Mouse (Mus musculus) kidney, embryonic 15.5 days (tissue): ENCODE data around the gene 1700010I14Rik. TPM values are rescaled to one million over a fixed set of nuclear protein-coding genes. Genes with fewer than 3 reads are reported as not detected.

Experiments
- ATAC-seq: fragments of 200-750 bp; cut with Nextera tagmentation; replicated peaks from 2 replicates; pipeline ENCODE4 v1.8.0; 2017; ENCODE audit warnings: moderate TSS enrichment; ENCODE audit not compliant: low FRiP score
- H3K27ac ChIP-seq: fragments of 300-500 bp; sonication (generic); 2 replicates; pipeline ENCODE4 v1.5.1; 2015; ENCODE audit warnings: mild to moderate bottlenecking, inconsistent platforms
- H3K27me3 ChIP-seq: fragments of 300-500 bp; sonication (generic); 2 replicates; pipeline ENCODE4 v1.6.1; 2015; ENCODE audit warnings: inconsistent platforms
- H3K36me3 ChIP-seq: fragments of 300-500 bp; sonication (generic); 2 replicates; pipeline ENCODE4 v1.6.1; 2015; ENCODE audit warnings: inconsistent platforms
- H3K4me1 ChIP-seq: fragments of 300-500 bp; sonication (generic); 2 replicates; pipeline ENCODE4 v1.6.1; 2015; ENCODE audit warnings: inconsistent platforms
- H3K4me2 ChIP-seq: fragments of 300-500 bp; sonication (generic); 2 replicates; pipeline ENCODE4 v1.6.1; 2015; ENCODE audit warnings: moderate library complexity, mild to moderate bottlenecking, inconsistent platforms
- H3K4me3 ChIP-seq: fragments of 300-500 bp; sonication (generic); replicated peaks from 2 replicates; pipeline ENCODE4 v1.5.1; 2015; ENCODE audit warnings: mild to moderate bottlenecking, inconsistent platforms
- H3K9ac ChIP-seq: fragments of 300-500 bp; sonication (generic); 2 replicates; pipeline ENCODE4 v1.6.1; 2015; ENCODE audit warnings: mild to moderate bottlenecking, inconsistent platforms
- H3K9me3 ChIP-seq: fragments of 300-500 bp; sonication (generic); replicated peaks from 2 replicates; pipeline ENCODE4 v1.6.1; 2016; ENCODE audit warnings: inconsistent platforms
- WGBS: fragments of 180-500 bp; shearing (Covaris S2); methylation state at CpG from one replicate; pipeline ENCODE4 v1.1.7; 2015; ENCODE audit warnings: mixed read lengths; 5-methylcytosine and 5-hydroxymethylcytosine counted together
- polyA plus RNA-seq: library from polyadenylated mRNA; unstranded; fragments of >200 nt; fragmentation: Nextera tagmentation; extraction: Ambion mirVana; gene quantifications from 2 replicates; pipeline ENCODE4 v1.2.1, GENCODE M21; 2015

The 1700010I14Rik gene
- polyA plus RNA-seq, 1 experiment from 2014 or later = 2.3 TPM

DNA sequence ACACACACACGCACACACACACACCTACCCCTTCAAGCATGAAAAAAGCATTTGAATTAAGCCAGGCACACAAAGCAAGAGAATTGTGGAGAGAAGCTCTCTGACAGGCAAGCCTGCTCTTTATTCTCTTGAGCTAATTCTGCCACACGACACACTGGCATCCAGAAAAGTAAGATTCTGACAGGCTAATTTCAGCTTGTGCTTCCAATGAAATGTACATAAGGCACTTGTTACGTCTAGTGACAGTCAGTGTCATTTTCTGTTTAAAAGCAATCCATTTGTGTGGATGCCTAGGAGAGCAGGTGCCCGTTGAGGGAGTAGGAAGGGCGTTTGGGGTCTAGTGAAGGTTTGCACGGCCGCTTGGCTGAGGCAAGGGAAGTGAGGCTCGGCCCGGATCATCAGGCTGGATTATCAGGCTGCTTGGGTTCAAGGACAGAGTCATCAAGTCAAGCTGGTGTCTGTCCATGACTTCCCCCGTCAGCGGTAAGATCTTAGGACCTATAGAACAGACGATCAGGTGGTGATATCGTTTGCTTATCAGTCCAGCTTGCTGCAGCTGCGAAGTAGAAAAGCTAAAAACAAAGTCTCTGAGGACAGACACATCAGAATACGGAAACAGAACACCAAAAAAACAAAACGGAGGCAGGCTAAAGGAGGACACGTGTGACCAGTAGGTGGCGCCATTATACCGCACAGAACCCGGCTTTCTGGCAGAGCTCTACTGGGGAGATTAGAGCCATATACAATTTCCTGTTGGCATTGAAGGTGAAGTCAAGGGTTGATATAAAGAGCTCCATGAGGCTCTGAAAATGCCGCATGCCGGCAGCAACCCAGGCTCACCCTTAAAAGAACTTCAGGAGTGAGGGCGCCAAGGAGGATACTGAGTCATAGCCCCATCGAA lies 43.4 kb downstream of the 1700010I14Rik start:
- Histone ChIP-seq H3K9ac (no peak overlapping the region), H3K9me3 (no peaks in the 10 kb centered on the region), H3K27ac (no peak overlapping the region), H3K4me2 (peak overlapping the region; percentile 47), H3K4me1 (peaks cover 5% of the 10 kb centered on the region; the same call in 1 of the 2 replicates), H3K27me3 (no peaks in the 10 kb centered on the region), H3K4me3 (no peak overlapping the region), H3K36me3 (no peaks in the 10 kb centered on the region)
- peak; percentile 74; the same call in 1 of the 2 replicates for ATAC-seq
- WGBS = 17% methylated on average over 24 of the region's 24 CpGs

DNA sequence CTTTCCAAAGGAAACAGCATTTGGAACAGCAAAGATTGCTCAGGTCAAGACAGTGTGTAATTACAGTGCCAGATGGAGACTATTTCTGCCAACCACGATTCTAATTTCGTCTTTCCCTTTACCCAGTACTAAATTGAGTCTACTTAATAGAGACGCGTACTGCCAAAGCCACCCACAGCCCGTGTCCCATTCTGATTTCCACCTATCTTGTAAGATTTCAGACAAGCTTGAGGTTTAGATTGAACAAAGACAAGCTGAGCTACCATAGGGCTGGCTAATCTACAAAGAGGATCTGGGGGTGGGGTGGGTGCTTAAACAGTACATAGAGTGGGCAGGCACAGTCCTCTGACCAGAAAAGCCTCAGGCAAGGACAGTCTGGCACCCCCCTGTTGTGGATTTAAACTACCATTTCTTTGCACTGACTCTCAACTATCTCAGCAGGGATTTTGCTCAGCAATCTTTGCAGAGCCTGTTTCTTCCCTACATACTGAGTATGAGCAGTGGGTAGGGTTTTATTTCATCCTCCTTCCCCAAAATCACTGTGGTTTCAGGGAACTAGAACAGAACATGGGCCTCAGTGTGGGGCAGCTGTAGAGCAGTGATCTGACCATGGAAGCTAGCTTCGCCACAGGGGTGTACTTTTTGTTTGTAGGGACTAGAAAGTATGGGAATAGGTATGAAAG lies 44.4 kb downstream of the 1700010I14Rik start:
- no peaks in the 10 kb centered on the region for H3K9me3 ChIP-seq
- H3K27ac ChIP-seq = no peak overlapping the region
- no peak overlapping the region for H3K4me3 ChIP-seq
- H3K27me3 ChIP-seq = no peaks in the 10 kb centered on the region
- H3K4me2 ChIP-seq = no peak overlapping the region
- 82% methylated on average over 6 of the region's 6 CpGs for WGBS
- no peaks in the 10 kb centered on the region for H3K36me3 ChIP-seq
- H3K9ac ChIP-seq = no peak overlapping the region
- peaks cover 5% of the 10 kb centered on the region; the same call in 1 of the 2 replicates for H3K4me1 ChIP-seq
- ATAC-seq = no peak

DNA sequence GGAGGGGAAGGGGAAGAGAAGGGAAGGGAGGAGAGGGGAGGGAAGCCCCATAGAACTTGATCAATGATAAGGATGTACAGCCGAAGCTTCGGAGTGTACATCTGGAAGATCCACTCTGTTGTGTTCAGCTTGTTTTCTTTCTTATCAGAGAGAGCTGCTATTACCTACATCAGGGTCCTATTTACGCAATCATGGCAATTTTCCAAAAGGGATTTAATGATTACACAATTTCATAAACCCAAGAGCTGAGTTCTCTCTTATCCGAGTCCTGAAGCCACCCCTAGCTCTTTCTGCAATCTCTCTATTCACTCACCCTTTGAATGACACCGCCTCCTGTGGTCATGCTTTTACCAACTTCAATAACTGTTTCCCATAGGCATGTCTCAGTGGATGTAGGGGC lies 45.4 kb downstream of the 1700010I14Rik start:
- WGBS = 82% methylated on average over 5 of the region's 5 CpGs
- no peak overlapping the region for H3K4me3 ChIP-seq

DNA sequence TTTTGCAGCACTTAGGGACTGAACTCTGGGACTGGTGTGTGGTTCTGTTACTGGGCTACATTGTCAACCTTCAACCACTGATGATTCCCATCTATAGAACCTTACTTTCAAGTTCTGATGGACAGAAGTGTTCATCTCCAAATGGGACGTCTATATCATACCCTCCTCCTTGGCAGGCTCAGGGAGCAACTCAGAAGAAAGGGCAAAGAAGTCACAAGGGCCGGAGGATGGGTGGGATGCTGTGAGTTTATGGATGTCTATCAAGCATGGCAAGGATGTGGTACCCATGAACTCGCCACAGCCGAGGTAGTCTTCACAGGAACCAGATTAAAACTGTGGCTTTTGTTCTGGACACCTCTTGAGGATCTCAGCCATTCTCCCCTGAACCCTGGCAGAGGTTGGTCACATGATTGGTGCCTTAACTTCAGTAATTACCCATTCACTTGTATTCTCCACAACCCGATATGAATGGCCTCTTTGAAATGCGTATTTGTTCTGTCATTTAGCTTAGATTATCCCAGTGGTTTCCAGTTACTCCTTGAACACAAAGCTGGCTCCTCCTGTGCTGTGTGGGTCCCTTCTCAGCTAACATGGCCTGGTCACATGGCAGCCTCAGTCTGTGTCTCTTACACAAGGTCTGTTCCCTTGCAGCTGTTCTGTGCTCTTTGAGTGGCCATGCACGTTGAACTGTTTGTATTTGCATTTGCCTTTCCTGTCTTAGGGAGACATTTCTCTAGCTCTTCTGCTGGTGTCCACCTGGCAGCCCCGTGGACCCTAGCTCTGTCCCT lies 47.6 kb downstream of the 1700010I14Rik start:
- Histone ChIP-seq H3K27me3 (no peaks in the 10 kb centered on the region), H3K4me2 (no peak overlapping the region), H3K9ac (no peak overlapping the region), H3K4me3 (no peak overlapping the region), H3K9me3 (no peaks in the 10 kb centered on the region), H3K36me3 (no peaks in the 10 kb centered on the region), H3K27ac (no peak overlapping the region), H3K4me1 (peaks cover 5% of the 10 kb centered on the region; the same call in 1 of the 2 replicates)
- WGBS = 68% methylated on average over 8 of the region's 8 CpGs
- no peak for ATAC-seq

More for the DNA sequence above, 45.4 kb downstream of the 1700010I14Rik start:
- H3K27ac ChIP-seq = no peak overlapping the region
- H3K36me3 ChIP-seq = no peaks in the 10 kb centered on the region
- no peak for ATAC-seq
- H3K4me1 ChIP-seq = peaks cover 5% of the 10 kb centered on the region; the same call in 1 of the 2 replicates
- H3K4me2 ChIP-seq = no peak overlapping the region
- H3K9ac ChIP-seq = no peak overlapping the region
- no peaks in the 10 kb centered on the region for H3K27me3 ChIP-seq
- H3K9me3 ChIP-seq = no peaks in the 10 kb centered on the region

DNA sequence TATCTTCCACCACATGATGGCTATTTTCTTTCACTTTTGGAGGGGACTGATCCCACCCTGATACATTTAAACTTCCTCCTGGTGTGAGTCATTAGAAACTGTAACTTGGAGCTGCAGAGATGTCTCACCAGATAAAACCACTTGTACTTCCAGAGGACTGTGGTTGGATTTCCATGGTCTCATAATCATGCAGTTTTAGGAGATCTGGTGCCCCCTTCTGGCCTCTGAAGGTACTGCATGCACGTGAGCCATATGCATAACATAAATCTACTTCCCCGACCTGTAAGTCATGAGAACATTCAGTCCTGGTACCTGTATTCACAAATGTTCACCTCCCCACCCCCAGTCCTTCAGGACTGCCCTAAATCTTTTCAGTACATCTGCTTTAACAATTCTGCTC lies 54.6 kb downstream of the 1700010I14Rik start:
- no peak overlapping the region for H3K4me3 ChIP-seq
- H3K27me3 ChIP-seq = no peaks in the 10 kb centered on the region

DNA sequence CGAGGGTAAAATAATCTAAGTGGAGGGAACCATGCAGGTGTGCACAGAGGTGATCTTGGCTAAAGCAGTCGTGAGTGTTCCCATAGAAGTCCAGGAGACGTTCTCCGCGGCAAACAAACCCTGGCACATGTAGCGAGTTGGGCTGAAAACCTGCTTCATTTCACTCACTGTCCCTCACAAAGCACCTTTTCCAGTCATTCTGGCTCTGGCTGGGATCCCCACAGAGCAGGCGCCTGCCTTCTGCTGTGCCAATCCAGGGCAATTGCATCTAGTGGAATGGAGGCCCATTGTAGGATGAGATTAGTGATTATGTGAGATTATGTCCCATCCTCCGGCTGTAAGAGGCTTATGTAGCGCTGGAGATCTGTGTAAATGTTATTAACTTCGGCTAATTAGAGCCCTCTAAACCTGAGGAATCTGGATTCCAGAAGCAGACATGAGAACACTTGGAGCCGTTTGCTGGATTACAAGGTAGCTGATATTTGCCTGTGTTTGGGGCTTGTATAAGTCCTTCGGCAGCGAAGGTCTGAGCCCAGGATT lies 64.4 kb downstream of the 1700010I14Rik start:
- whole genome bisulfite sequencing = 84% methylated on average over 13 of the region's 13 CpGs
- Histone ChIP-seq H3K27me3 (no peaks in the 10 kb centered on the region), H3K4me2 (no peak overlapping the region), H3K27ac (no peak overlapping the region), H3K9ac (no peak overlapping the region), H3K9me3 (no peaks in the 10 kb centered on the region), H3K4me1 (no peaks in the 10 kb centered on the region), H3K4me3 (no peak overlapping the region), H3K36me3 (no peaks in the 10 kb centered on the region)
- no peak for ATAC-seq

More for the DNA sequence above, 54.6 kb downstream of the 1700010I14Rik start:
- ATAC-seq = no peak
- no peaks in the 10 kb centered on the region for H3K36me3 ChIP-seq
- H3K9ac ChIP-seq = no peak overlapping the region
- H3K4me2 ChIP-seq = no peak overlapping the region
- no peaks in the 10 kb centered on the region for H3K9me3 ChIP-seq
- no peak overlapping the region for H3K27ac ChIP-seq
- peaks cover 5% of the 10 kb centered on the region; the same call in 1 of the 2 replicates for H3K4me1 ChIP-seq
- 42% methylated on average over 2 of the region's 2 CpGs for WGBS

DNA sequence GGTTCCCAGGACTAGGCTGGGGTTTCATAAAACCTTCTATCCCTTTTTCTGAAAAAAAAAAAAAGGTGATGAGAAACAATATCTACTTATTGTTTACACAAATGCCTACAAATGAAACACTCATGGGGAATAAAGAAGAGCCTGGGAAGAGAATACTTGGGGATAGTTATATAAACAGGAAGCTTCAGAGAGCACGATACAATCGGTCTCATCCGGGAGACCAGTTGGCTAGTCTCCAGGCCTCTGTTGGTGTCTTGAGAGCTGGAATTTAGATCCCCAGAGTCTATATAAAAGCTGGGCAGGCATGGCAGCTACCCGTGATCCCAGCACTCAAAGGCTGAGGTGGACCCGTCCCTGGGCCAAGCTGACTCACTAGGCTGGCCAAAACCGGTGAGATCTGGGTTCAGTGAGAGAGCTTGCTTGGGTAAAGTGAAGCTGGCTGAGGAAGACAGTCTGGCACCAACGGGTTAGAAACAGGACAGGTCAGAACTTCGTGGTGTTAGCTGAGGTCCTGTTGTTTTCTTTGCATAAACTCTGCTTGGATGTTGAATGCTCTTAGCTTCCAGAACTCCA lies 71.3 kb downstream of the 1700010I14Rik start:
- no peak overlapping the region for H3K9ac ChIP-seq
- WGBS = 69% methylated on average over 8 of the region's 8 CpGs
- no peaks in the 10 kb centered on the region for H3K9me3 ChIP-seq
- H3K4me1 ChIP-seq = no peaks in the 10 kb centered on the region
- no peaks in the 10 kb centered on the region for H3K36me3 ChIP-seq
- no peak for ATAC-seq
- no peak overlapping the region for H3K4me2 ChIP-seq
- no peak overlapping the region for H3K4me3 ChIP-seq
- H3K27me3 ChIP-seq = no peaks in the 10 kb centered on the region
- H3K27ac ChIP-seq = no peak overlapping the region
